Mouse (Mus musculus): Measurements from ENCODE around the gene Atp6v0e. TPM values are rescaled to one million over a fixed set of nuclear protein-coding genes. Genes with fewer than 3 reads are reported as not detected.

Gene Atp6v0e
- polyA plus RNA-seq, 1 experiment from 2014 or later: 193 TPM

GRCm38 (mm10) chr17:26662204-26662603, 827 bp upstream of the Atp6v0e start:
- Histone ChIP-seq H3K9me3 (replicated peaks) (no peaks in the 10 kb centered on the region), H3K27me3 (replicated peaks) (peaks cover 3% of the 10 kb centered on the region; the same call in 1 of the 2 replicates), H3K9ac (no peak overlapping the region), H3K4me3 (no peak overlapping the region), H3K4me2 (peak overlapping the region; percentile 95), H3K4me1 (replicated peaks) (peaks cover 33% of the 10 kb centered on the region), H3K27ac (ENCODE audit: poor library complexity, severe bottlenecking) (no peak overlapping the region), H3K36me3 (peaks cover 7% of the 10 kb centered on the region)
- 83% methylated on average over 5 of the region's 5 CpGs for WGBS
- no peak for ATAC-seq (ENCODE audit: insufficient number of reproducible peaks, low FRiP score)

GRCm38 (mm10) chr17:26665600-26665999, 2.6 kb downstream of the Atp6v0e start:
- no peak for ATAC-seq (ENCODE audit: insufficient number of reproducible peaks, low FRiP score)
- Histone ChIP-seq H3K4me3 (no peak overlapping the region), H3K9me3 (replicated peaks) (no peaks in the 10 kb centered on the region), H3K9ac (no peak overlapping the region), H3K4me2 (no peak overlapping the region), H3K4me1 (replicated peaks) (peaks cover 17% of the 10 kb centered on the region), H3K36me3 (no peaks in the 10 kb centered on the region), H3K27me3 (replicated peaks) (peaks cover 3% of the 10 kb centered on the region; the same call in 1 of the 2 replicates), H3K27ac (ENCODE audit: poor library complexity, severe bottlenecking) (no peak overlapping the region)
- 76% methylated on average over 4 of the region's 4 CpGs for WGBS

- 33% methylated on average over 4 of the region's 4 CpGs for WGBS
- ATAC-seq (ENCODE audit: insufficient number of reproducible peaks, low FRiP score): no peak
- Histone ChIP-seq H3K27me3 (replicated peaks) (no peaks in the 10 kb centered on the region), H3K4me1 (replicated peaks) (0 out of 2 replicates have a peak, but pooled peaks cover 5% of the 10 kb centered on the region), H3K36me3 (no peaks in the 10 kb centered on the region), H3K4me3 (no peak overlapping the region), H3K9ac (no peak overlapping the region), H3K4me2 (no peak overlapping the region), H3K27ac (ENCODE audit: poor library complexity, severe bottlenecking) (no peak overlapping the region), H3K9me3 (replicated peaks) (no peaks in the 10 kb centered on the region)
Measured at GRCm38 (mm10) chr17:26671268-26671667, 8.2 kb downstream of the Atp6v0e start.

GRCm38 (mm10) chr17:26675845-26676244, 12.8 kb downstream of the Atp6v0e start:
- peak overlapping the region; percentile 76 for H3K4me2 ChIP-seq
- H3K9me3 ChIP-seq (replicated peaks): no peaks in the 10 kb centered on the region
- H3K4me3 ChIP-seq: peak overlapping the region; percentile 86
- H3K27me3 ChIP-seq (replicated peaks): no peaks in the 10 kb centered on the region
- peak overlapping the region; percentile 94 for H3K27ac ChIP-seq (ENCODE audit: poor library complexity, severe bottlenecking)
- peak overlapping the region; percentile 84; the same call in 1 of the 2 replicates for H3K9ac ChIP-seq
- H3K4me1 ChIP-seq (replicated peaks): peaks cover 23% of the 10 kb centered on the region
- 22% methylated on average over 7 of the region's 7 CpGs for WGBS
- H3K36me3 ChIP-seq: peaks cover 11% of the 10 kb centered on the region
- no peak for ATAC-seq (ENCODE audit: insufficient number of reproducible peaks, low FRiP score)

- ATAC-seq (ENCODE audit: insufficient number of reproducible peaks, low FRiP score): peak; percentile 96
- Histone ChIP-seq H3K9me3 (replicated peaks) (no peaks in the 10 kb centered on the region), H3K36me3 (peaks cover 13% of the 10 kb centered on the region), H3K4me2 (peak overlapping the region; percentile 76), H3K27me3 (replicated peaks) (no peaks in the 10 kb centered on the region), H3K4me3 (peak overlapping the region; percentile 86), H3K27ac (ENCODE audit: poor library complexity, severe bottlenecking) (peak overlapping the region; percentile 94), H3K9ac (peak overlapping the region; percentile 84), H3K4me1 (replicated peaks) (peaks cover 23% of the 10 kb centered on the region)
- WGBS: under 1% methylated on average over 30 of the region's 30 CpGs
Measured at GRCm38 (mm10) chr17:26676252-26676615, 13.2 kb downstream of the Atp6v0e start.

GRCm38 (mm10) chr17:26676616-26677376, 13.8 kb downstream of the Atp6v0e start:
- ATAC-seq (ENCODE audit: insufficient number of reproducible peaks, low FRiP score): peak; percentile 89
- peak overlapping the region; percentile 76 for H3K4me2 ChIP-seq
- peaks cover 18% of the 10 kb centered on the region for H3K36me3 ChIP-seq
- peak overlapping the region; percentile 84 for H3K9ac ChIP-seq
- H3K27ac ChIP-seq (ENCODE audit: poor library complexity, severe bottlenecking): peak overlapping the region; percentile 94
- peaks cover 3% of the 10 kb centered on the region; the same call in 1 of the 2 replicates for H3K9me3 ChIP-seq (replicated peaks)
- peaks cover 23% of the 10 kb centered on the region for H3K4me1 ChIP-seq (replicated peaks)
- no peaks in the 10 kb centered on the region for H3K27me3 ChIP-seq (replicated peaks)
- WGBS: 2% methylated on average over 26 of the region's 26 CpGs
- peak overlapping the region; percentile 86 for H3K4me3 ChIP-seq

- H3K4me3 ChIP-seq: peak overlapping the region; percentile 86; the same call in 1 of the 2 replicates
- H3K27me3 ChIP-seq (replicated peaks): no peaks in the 10 kb centered on the region
- H3K9me3 ChIP-seq (replicated peaks): peaks cover 3% of the 10 kb centered on the region; the same call in 1 of the 2 replicates
- peaks cover 26% of the 10 kb centered on the region for H3K36me3 ChIP-seq
- no peak for ATAC-seq (ENCODE audit: insufficient number of reproducible peaks, low FRiP score)
- no peak overlapping the region for H3K27ac ChIP-seq (ENCODE audit: poor library complexity, severe bottlenecking)
- peak overlapping the region; percentile 76 for H3K4me2 ChIP-seq
- WGBS: 74% methylated on average over 7 of the region's 7 CpGs
- peaks cover 23% of the 10 kb centered on the region for H3K4me1 ChIP-seq (replicated peaks)
- H3K9ac ChIP-seq: peak overlapping the region; percentile 52; the same call in 1 of the 2 replicates
Measured at GRCm38 (mm10) chr17:26677711-26678637, 14.9 kb downstream of the Atp6v0e start.

- no peak for ATAC-seq (ENCODE audit: insufficient number of reproducible peaks, low FRiP score)
- Histone ChIP-seq H3K9ac (no peak overlapping the region), H3K27ac (ENCODE audit: poor library complexity, severe bottlenecking) (no peak overlapping the region), H3K4me1 (replicated peaks) (peaks cover 25% of the 10 kb centered on the region), H3K4me3 (no peak overlapping the region), H3K9me3 (replicated peaks) (peaks cover 3% of the 10 kb centered on the region; the same call in 1 of the 2 replicates), H3K27me3 (replicated peaks) (no peaks in the 10 kb centered on the region), H3K36me3 (peaks cover 52% of the 10 kb centered on the region), H3K4me2 (no peak overlapping the region)
- WGBS: 84% methylated on average over 6 of the region's 6 CpGs
Measured at GRCm38 (mm10) chr17:26681276-26681675, 18.2 kb downstream of the Atp6v0e start.

GRCm38 (mm10) chr17:26686334-26687000, 23.4 kb downstream of the Atp6v0e start:
- Histone ChIP-seq H3K4me1 (replicated peaks) (peaks cover 49% of the 10 kb centered on the region), H3K27me3 (replicated peaks) (no peaks in the 10 kb centered on the region), H3K9me3 (replicated peaks) (peaks cover under 1% of the 10 kb centered on the region; the same call in 1 of the 2 replicates), H3K36me3 (peaks cover 42% of the 10 kb centered on the region), H3K9ac (no peak overlapping the region; the same call in none of the 2 replicates), H3K4me3 (no peak overlapping the region), H3K27ac (ENCODE audit: poor library complexity, severe bottlenecking) (no peak overlapping the region), H3K4me2 (no peak overlapping the region)
- ATAC-seq (ENCODE audit: insufficient number of reproducible peaks, low FRiP score): peak; percentile 39; the same call in 1 of the 2 replicates
- 86% methylated on average over 17 of the region's 17 CpGs for WGBS

- Histone ChIP-seq H3K4me3 (no peak overlapping the region), H3K4me2 (no peak overlapping the region), H3K4me1 (replicated peaks) (peaks cover 63% of the 10 kb centered on the region), H3K36me3 (peaks cover 22% of the 10 kb centered on the region), H3K9ac (peak overlapping the region; percentile 38; the same call in 1 of the 2 replicates), H3K9me3 (replicated peaks) (no peaks in the 10 kb centered on the region), H3K27ac (ENCODE audit: poor library complexity, severe bottlenecking) (no peak overlapping the region), H3K27me3 (replicated peaks) (no peaks in the 10 kb centered on the region)
- 82% methylated on average over 8 of the region's 8 CpGs for WGBS
- ATAC-seq (ENCODE audit: insufficient number of reproducible peaks, low FRiP score): no peak
Measured at GRCm38 (mm10) chr17:26688795-26689735, 26.0 kb downstream of the Atp6v0e start.

Data from heart, embryonic 12.5 days (tissue).